In genomic region chr16:43932319-43932718, GRCm38 (mm10) we compare ENCODE assay signal across 19 mouse cellular contexts. TPM values are rescaled to one million over a fixed set of nuclear protein-coding genes. Genes with fewer than 3 reads are reported as not detected.
DNase-seq lines count a peak whose midpoint lies in the region; ATAC-seq lines count a peak whose summit lies in the region.
"Had no signal": no experiment of that assay in that cellular context is flagged by ENCODE, and none has a peak within 500 bp of the region (broad histone marks: within the 10 kb centered on the region; RNA-seq: fewer than 3 reads in every experiment).

No protein-coding gene starts in this region.

- no peaks in the 10 kb centered on the region for H3K36me3 ChIP-seq in heart, embryonic 10.5 days
- H3K36me3 ChIP-seq in neural tube, embryonic 12.5 days, result no peaks in the 10 kb centered on the region
- no peaks in the 10 kb centered on the region for H3K36me3 ChIP-seq in neural tube, embryonic 14.5 days (ENCODE audit: control insufficient read depth, insufficient read depth, low read length)
- H3K36me3 ChIP-seq: embryonic facial prominence, embryonic 15.5 days; forebrain, embryonic 10.5 days; hindbrain, embryonic 12.5 days had no signal

- H3K9ac ChIP-seq in neural tube, embryonic 12.5 days, result no peak overlapping the region
- H3K9ac ChIP-seq in neural tube, embryonic 14.5 days (replicated peaks; ENCODE audit: low read depth, low read length), result no peak overlapping the region
- H3K9ac ChIP-seq: embryonic facial prominence, embryonic 15.5 days; hindbrain, embryonic 12.5 days had no signal

- H3K27ac ChIP-seq in heart, embryonic 10.5 days, result no peak overlapping the region
- H3K27ac ChIP-seq in neural tube, embryonic 12.5 days, result no peak overlapping the region
- H3K27ac ChIP-seq in neural tube, embryonic 14.5 days (ENCODE audit: low read depth, low read length), result no peak overlapping the region
- H3K27ac ChIP-seq: embryonic facial prominence, embryonic 15.5 days; forebrain, embryonic 10.5 days; heart, adult 2 months; hindbrain, embryonic 12.5 days had no signal

- H3K4me2 ChIP-seq in neural tube, embryonic 12.5 days (replicated peaks), result no peak overlapping the region
- no peak overlapping the region for H3K4me2 ChIP-seq in neural tube, embryonic 14.5 days (ENCODE audit: low read depth, low read length)
- H3K4me2 ChIP-seq: embryonic facial prominence, embryonic 15.5 days; hindbrain, embryonic 12.5 days had no signal

- no peak overlapping the region for H3K4me3 ChIP-seq in heart, embryonic 10.5 days
- no peak overlapping the region for H3K4me3 ChIP-seq in neural tube, embryonic 12.5 days
- H3K4me3 ChIP-seq in neural tube, embryonic 14.5 days (ENCODE audit: low read depth, low read length), result no peak overlapping the region
- H3K4me3 ChIP-seq: embryonic facial prominence, embryonic 15.5 days; erythroblast, embryonic 14.5 days; forebrain, embryonic 10.5 days; heart, adult 2 months; hindbrain, embryonic 12.5 days had no signal

- no peaks in the 10 kb centered on the region for H3K9me3 ChIP-seq in heart, embryonic 10.5 days
- H3K9me3 ChIP-seq in neural tube, embryonic 12.5 days, result no peaks in the 10 kb centered on the region
- no peaks in the 10 kb centered on the region for H3K9me3 ChIP-seq in neural tube, embryonic 14.5 days (ENCODE audit: control insufficient read depth, low read length)
- H3K9me3 ChIP-seq: embryonic facial prominence, embryonic 15.5 days; forebrain, embryonic 10.5 days; hindbrain, embryonic 12.5 days had no signal

- H3K27me3 ChIP-seq in heart, embryonic 10.5 days (ENCODE audit: insufficient read depth, poor library complexity, severe bottlenecking), result no peaks in the 10 kb centered on the region
- H3K27me3 ChIP-seq in neural tube, embryonic 12.5 days (replicated peaks), result no peaks in the 10 kb centered on the region
- H3K27me3 ChIP-seq in neural tube, embryonic 14.5 days (ENCODE audit: control insufficient read depth, insufficient read depth, low read length), result no peaks in the 10 kb centered on the region
- H3K27me3 ChIP-seq: embryonic facial prominence, embryonic 15.5 days; hindbrain, embryonic 12.5 days had no signal

- H3K4me1 ChIP-seq in heart, embryonic 10.5 days, result no peaks in the 10 kb centered on the region
- H3K4me1 ChIP-seq in neural tube, embryonic 12.5 days, result no peaks in the 10 kb centered on the region
- peaks cover 6% of the 10 kb centered on the region for H3K4me1 ChIP-seq in neural tube, embryonic 14.5 days (ENCODE audit: control insufficient read depth, insufficient read depth, low read length)
- H3K4me1 ChIP-seq: embryonic facial prominence, embryonic 15.5 days; forebrain, embryonic 10.5 days; hindbrain, embryonic 12.5 days had no signal

- 88% methylated on average over 7 of the region's 7 CpGs for WGBS in heart, embryonic 10.5 days
- WGBS in neural tube, embryonic 12.5 days, result 91% methylated on average over 7 of the region's 7 CpGs
- 83% methylated on average over 7 of the region's 7 CpGs for WGBS in neural tube, embryonic 14.5 days

- peak; percentile 64 for DNase-seq in heart, embryonic 10.5 days (ENCODE audit: low spot score)
- no peak for DNase-seq in heart, adult 9 months (ENCODE audit: low spot score in 2 of 2)
- no peak for DNase-seq in neural tube, embryonic 10.5 days (ENCODE audit: extremely low spot score, low spot score)
- DNase-seq in thymus, adult 18-20 months, result no peak
- DNase-seq: adrenal gland, adult 2 months; adrenal gland, postnatal 25 days; cerebellum, adult 18-20 months; cerebellum, postnatal 14 days; embryo, embryonic 11 days; gastrocnemius, postnatal 10 days; heart, adult 2 months; heart, postnatal 10 days; heart, postnatal 4 days had no signal

- peak; percentile 59; the same call in 1 of the 2 replicates for ATAC-seq in neural tube, embryonic 12.5 days (ENCODE audit: low FRiP score, low read depth)
- ATAC-seq in neural tube, embryonic 14.5 days (ENCODE audit: low read depth), result peak; percentile 47; the same call in 1 of the 2 replicates

RNA-seq across cellular contexts. Expression of gene Qtrt2, which starts 5.7 kb away (rescaled TPM):
- polyA plus RNA-seq in heart, embryonic 10.5 days (2016; fragmentation: Nextera tagmentation; extraction: Ambion mirVana), result 16.9 and 22.3 TPM in 2 replicates
- polyA plus RNA-seq in neural tube, embryonic 12.5 days (2016; fragmentation: Nextera tagmentation; extraction: Ambion mirVana), result 24.8 and 25.8 TPM in 2 replicates
- polyA plus RNA-seq in neural tube, embryonic 14.5 days (2014; fragmentation: Nextera tagmentation; extraction: Ambion mirVana), result 24.8 and 25.0 TPM in 2 replicates

RNA-seq across cellular contexts. Expression of gene Ccdc191, which starts 42.7 kb away (rescaled TPM):
- polyA plus RNA-seq in heart, embryonic 10.5 days (2016; fragmentation: Nextera tagmentation; extraction: Ambion mirVana), result 8.3 and 12.3 TPM in 2 replicates
- polyA plus RNA-seq in neural tube, embryonic 12.5 days (2016; fragmentation: Nextera tagmentation; extraction: Ambion mirVana), result 11.3 and 14.1 TPM in 2 replicates
- 5.9 and 6.2 TPM in 2 replicates for polyA plus RNA-seq in neural tube, embryonic 14.5 days (2014; fragmentation: Nextera tagmentation; extraction: Ambion mirVana)

RNA-seq across cellular contexts. Expression of gene Zdhhc23, which starts 47.3 kb away (rescaled TPM):
- 1.2 TPM in 2 replicates for polyA plus RNA-seq in heart, embryonic 10.5 days (2016; fragmentation: Nextera tagmentation; extraction: Ambion mirVana)
- 0.64 and 0.91 TPM in 2 replicates for polyA plus RNA-seq in neural tube, embryonic 12.5 days (2016; fragmentation: Nextera tagmentation; extraction: Ambion mirVana)
- polyA plus RNA-seq in neural tube, embryonic 14.5 days (2014; fragmentation: Nextera tagmentation; extraction: Ambion mirVana), result 3.3 and 3.8 TPM in 2 replicates
